Mouse (Mus musculus): ENCODE results near the gene Itpr2. TPM values are rescaled to one million over a fixed set of nuclear protein-coding genes. Genes with fewer than 3 reads are reported as not detected.

The Itpr2 gene
- total RNA-seq (2023), result 59.1 and 85.9 TPM in 2 replicates

GRCm38 (mm10) chr6:146501866-146502804 is at the start of gene Itpr2:
TSS of gene Itpr2 (minus strand) at chr6:146502223.

Other genes with a start within 250 kb of the Itpr2 start
- 81.9 and 96.3 TPM in 2 replicates for gene Fgfr1op2, start 75.0 kb upstream of the Itpr2 start, total RNA-seq (2023)
- gene Ints13, start 75.6 kb upstream of the Itpr2 start, total RNA-seq (2023), result 38.4 and 44.4 TPM in 2 replicates
- 30.9 and 31.5 TPM in 2 replicates for gene Med21, start 140.3 kb upstream of the Itpr2 start, total RNA-seq (2023)
- gene Tm7sf3, start 140.6 kb upstream of the Itpr2 start, total RNA-seq (2023), result 18.6 and 21.5 TPM in 2 replicates
- gene Stk38l, start 222.8 kb upstream of the Itpr2 start, total RNA-seq (2023), result 10.5 and 11.1 TPM in 2 replicates